Mouse (Mus musculus): ENCODE data around the gene Zfp759.
A peak's percentile ranks its signal among the peaks of the same experiment; 100 is the strongest.

DNA sequence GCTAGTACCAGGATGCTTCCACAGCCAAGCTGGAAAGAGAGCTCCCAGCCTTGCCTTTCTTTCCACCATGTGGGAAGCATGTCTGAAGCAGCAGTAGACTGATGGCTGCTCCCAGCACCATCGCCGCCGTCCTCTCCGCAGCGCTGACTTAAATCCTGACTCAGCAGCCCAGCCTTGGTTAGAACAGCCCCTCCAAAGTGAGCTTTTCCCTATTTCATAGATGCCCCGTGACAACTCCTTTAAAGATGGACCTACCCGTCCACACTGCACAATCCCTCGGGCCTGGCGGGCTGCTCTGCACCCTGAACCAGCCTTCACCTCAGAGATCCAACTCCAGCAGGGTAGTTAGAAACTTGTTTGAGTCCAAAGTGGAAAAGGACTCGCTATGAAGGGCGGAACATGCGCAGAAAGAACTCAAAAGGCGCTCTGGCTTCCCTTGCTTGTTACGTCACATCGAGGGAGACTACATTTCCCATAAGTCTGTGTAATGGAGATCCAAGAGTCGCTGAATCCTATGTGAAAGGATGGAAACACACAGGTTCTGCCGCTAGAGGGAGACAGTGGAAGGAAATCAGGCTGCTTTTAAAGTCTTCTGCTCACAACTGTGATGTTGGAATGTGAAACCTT, 13.2 kb upstream of the Zfp759 start, which contains the start of gene Gm28557:
- TF ChIP-seq POLR2A (IDR thresholded peaks at IDR 0.05; ENCODE audit: low read depth, low read length) (peak; percentile 59; the same call in 1 of the 2 replicates), CTCF (IDR thresholded peaks at IDR 0.05; ENCODE audit: extremely low read depth, insufficient read length, insufficient replicate concordance, low read depth, low read length) (no peak)

Measured in small intestine, adult 2 months (tissue).